Mouse (Mus musculus): ENCODE results near the gene Slc10a2. TPM values are rescaled to one million over a fixed set of nuclear protein-coding genes. Genes with fewer than 3 reads are reported as not detected.
A peak's percentile ranks its signal among the peaks of the same experiment; 100 is the strongest.
"Not testable (repeated sequence)": the region's sequence is repeated elsewhere in the genome, so short reads cannot be mapped to it uniquely, and the experiment has no call there.

Gene Slc10a2
- total RNA-seq (2021), result under 1 TPM in 1 of 2 experiments, not detected in 1; 0.09 TPM
- polyA plus RNA-seq (2012; rRNA removed), result not detected in 2 replicates
- long read RNA-seq, result 0 reads

DNA sequence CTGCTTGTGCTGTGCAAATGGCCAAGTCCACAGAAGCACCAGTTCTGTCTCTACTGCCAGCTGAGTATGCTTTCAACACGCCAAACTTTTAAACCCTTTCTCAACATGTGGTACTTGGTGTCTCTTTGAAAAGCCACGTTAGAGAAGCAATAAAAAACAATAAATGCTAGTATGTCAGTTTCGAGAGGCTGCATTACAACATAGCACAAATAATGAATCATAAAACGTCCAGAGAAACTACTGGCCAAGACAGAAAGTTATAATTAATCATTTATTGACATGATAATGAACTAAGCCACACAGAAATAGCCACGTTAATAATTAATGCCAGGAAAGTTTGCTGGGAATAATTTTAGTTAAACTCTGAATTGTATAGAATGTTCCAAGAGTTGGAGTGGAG lies at the start of gene Slc10a2:
Slc10a2 (minus strand) TSS at position 166 of the 400 bp plus-strand sequence.
- DNase-seq, result no peak

DNA sequence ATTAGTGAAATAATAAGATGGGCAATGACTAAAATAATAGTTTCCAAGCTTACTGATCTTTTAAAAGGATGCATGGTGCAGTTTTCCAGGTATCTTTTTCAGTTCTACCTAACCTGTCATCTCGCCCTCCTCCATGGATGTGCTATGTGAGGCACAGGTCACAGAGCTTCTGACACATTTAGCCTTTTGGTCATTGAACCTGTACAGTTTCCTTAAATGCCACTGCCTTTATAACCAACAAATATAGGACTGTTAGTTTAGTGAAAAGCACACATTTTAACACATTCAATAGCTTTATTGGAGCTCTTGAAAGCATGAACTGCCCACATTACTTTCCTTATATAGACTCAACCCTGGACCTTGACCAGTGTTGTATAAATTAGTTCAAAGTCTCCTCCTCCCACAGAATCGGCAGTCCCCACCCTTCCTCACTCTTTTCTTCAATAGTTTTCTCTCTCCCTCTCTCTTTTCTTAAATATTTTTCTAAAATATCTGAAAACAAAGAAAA lies 24.2 kb upstream of the Slc10a2 start:
- no peak for DNase-seq

GRCm38 (mm10) chr8:5106855-5107254 lies 1.7 kb upstream of the Slc10a2 start:
- peak; percentile 3 for DNase-seq

GRCm38 (mm10) chr8:5095392-5095791 lies 9.8 kb downstream of the Slc10a2 start:
- DNase-seq, result no peak

GRCm38 (mm10) chr8:5093991-5094390 lies 11.2 kb downstream of the Slc10a2 start:
- DNase-seq, result not testable (repeated sequence)

DNA sequence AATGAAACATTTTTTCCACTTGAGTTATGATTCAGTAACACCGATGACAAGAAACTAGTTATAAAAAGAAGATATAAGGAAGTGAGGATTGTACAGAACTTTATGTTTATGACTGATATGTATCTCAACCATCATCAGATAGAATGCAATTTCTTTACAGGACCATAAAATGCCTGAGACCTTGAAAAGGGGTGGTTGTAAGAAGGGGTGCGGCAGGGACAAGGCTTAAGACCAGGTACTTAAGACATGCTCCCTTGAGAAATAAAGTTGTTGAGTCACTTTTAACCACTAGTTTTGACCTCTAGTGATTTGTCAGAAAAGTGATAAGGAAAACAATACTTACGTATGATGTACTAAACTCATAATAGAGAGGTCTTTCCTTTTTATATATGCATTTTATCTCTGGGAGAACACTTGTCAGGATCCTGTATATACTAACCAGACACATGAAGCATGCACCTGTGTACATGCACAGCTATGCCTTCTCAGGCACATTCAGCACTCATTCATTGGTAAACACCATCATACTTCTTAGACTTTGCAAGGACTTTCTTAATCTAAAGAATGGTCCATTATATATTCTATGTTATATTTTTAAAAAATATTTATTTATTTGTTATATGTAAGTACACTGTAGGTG lies 31.4 kb downstream of the Slc10a2 start:
- no peak for DNase-seq

DNA sequence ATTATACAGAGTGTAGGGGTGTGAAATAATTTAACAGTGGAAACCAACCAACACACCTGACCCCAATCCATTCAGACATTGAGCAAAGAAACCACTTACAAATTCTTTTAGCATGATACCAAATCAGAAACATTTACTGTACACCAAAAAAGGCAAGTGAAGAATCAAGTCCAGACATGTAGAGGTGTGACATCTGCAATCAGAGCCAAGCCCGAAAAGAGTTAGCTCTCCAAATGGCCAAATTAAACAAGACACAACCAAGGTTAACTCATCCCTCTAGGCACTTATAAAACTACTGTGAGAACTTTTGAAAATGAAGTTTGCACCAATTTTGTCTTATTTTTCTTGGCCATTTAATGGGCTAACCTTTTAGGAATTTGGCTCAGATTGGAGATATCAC lies 46.3 kb downstream of the Slc10a2 start:
- no peak for DNase-seq

DNA sequence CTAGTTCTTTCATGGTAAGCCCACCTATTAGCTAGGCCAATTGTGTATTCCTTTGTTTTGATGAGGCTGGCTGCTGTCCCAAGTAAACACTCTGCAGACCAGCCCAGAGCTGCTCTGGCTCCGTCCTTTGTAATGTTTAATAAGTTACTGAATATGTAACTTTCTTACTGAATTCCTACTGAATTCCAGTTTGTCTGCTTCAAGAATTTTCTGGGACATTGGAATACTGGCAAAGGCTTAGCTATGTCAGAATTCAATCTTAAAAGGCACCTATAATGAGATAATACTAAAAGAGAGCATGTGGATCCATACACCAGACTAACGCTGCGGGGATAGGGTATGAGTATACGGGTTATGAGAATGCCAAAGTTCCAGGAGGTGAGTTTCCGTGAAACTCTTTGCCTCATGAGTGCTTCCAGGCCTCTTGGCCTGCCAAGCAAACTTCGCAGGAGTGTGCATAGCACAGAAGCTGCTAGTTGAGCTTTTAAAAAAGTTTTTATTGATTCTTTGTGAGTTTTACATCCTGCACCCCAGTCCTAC lies 60.7 kb downstream of the Slc10a2 start:
- not testable (repeated sequence) for DNase-seq

- no peak for DNase-seq
Observed at GRCm38 (mm10) chr8:5038811-5039561, 66.2 kb downstream of the Slc10a2 start.
